Mouse (Mus musculus) leukemia stem cell, adult 10-12 weeks (primary cell): ENCODE measurements around the gene Uba2. TPM values are rescaled to one million over a fixed set of nuclear protein-coding genes. Genes with fewer than 3 reads are reported as not detected.

ENCODE experiments used
- polyA plus RNA-seq: library from polyadenylated mRNA; stranded (reverse); fragments of >175 nt; gene quantifications from 2 replicates; pipeline ENCODE4 v1.2.3, GENCODE M21; 2012; ENCODE audit warnings: low replicate concordance

The Uba2 gene
- polyA plus RNA-seq, result 11.6 and 23.5 TPM in 2 replicates

DNA sequence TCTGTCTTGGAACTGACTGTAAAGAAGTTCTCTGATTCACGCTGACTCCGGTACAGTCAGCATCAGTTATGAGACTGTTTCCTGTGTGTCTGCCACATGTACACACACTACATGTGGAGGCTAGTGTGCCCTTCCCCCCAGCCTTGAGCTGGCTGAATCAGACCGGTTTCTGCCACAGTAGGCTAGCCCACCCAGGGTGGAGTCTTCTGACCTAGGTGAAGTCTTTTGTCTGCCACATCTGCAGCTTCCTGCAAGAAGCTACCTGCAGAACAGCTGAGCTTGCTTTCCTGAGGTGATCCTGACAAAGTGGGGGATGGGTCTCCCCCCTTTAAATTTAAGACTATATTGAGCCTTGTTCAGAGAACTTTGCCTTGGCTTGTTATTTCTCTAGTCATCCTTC is at the start of gene Uba2:
Gene Uba2, minus strand, starts transcription at position 146 of the 400 bp plus-strand sequence.

GRCm38 (mm10) chr7:34196132-34197128 is 27.0 kb upstream of the Uba2 start, which contains the start of gene Pdcd2l:
Gene Pdcd2l (minus strand): TSS chr7:34196661.

DNA sequence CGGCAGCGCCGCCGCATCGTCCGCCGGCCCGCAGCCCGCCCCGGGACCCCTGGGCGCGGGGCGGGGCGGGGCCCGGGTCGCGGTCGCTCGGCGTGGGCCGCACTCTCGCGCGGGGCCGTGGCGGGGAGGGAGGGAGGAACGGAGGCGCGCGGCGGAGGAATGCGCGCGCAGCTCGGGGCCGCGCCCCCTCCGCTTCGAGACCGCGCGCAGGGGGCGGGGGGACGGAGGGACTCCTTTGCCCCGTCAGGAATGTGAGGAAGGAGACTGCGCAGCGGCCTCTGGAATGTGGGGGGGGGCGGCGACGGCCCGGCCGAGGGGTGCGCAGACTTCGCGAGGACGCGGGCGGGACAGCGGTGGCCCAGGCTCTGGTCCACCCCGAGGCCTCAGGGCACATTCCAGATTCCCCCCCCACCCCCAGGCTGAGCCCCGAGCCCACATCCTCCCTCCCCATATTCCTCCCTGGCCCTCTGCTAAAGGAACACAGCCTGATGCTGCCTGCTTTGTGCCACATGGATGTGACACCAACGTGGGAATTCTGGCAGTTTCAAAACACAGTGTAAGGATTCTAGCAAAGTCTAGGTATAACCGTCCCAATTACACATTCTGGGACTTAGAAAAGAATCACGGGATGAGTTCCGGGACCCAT is 36.2 kb downstream of the Uba2 start, which contains the start of gene Wtip:
Gene Wtip, minus strand, starts transcription at position 152 of the 646 bp plus-strand sequence.

DNA sequence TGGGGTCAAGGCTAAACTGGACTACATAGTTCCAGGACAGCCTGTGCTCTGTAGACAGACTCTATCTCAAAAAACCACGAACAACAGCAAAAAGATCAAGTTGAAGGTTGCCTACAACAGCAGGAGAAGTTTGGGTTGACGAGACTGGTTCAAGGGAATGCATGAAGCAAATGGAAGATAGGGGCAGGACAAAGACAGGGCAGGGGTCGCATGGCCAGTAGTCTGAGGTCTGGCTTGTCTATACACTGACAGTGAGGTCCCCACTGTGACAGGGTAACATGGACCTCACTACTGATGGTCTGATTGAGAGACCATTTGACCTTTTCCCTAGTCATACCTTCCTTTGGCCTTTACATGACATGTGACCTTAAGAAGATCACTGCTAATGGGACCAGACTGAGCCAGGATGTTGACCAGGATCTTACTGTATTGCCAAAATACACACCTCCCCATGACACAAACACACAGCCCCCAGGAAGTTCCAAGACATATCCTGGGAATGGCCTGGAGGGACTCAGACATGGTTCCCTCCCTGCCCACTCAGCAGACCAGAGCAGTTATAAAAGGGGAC is 74.4 kb downstream of the Uba2 start, which contains the start of gene Scgb1b30:
Gene Scgb1b30, plus strand, starts transcription at position 521 of the 571 bp plus-strand sequence.

Other genes with a start within 250 kb of the Uba2 start
- gene Scgb2b26, start 224.6 kb downstream of the Uba2 start, polyA plus RNA-seq, result not detected in 2 replicates
- gene Scgb2b27, start 155.7 kb downstream of the Uba2 start, polyA plus RNA-seq, result not detected in 2 replicates
- not detected in 2 replicates for gene Scgb1b27, start 148.1 kb downstream of the Uba2 start, polyA plus RNA-seq
- gene Scgb1b30, start 74.2 kb downstream of the Uba2 start, polyA plus RNA-seq, result not detected in 2 replicates
- gene Wtip, start 36.3 kb downstream of the Uba2 start, polyA plus RNA-seq, result 2.8 and 4.3 TPM in 2 replicates
- 4.8 and 7.2 TPM in 2 replicates for gene Pdcd2l, start 27.1 kb upstream of the Uba2 start, polyA plus RNA-seq
- 225 and 958 TPM in 2 replicates for gene Gpi1, start 60.7 kb upstream of the Uba2 start, polyA plus RNA-seq
- gene Gm6096, start 81.4 kb upstream of the Uba2 start, polyA plus RNA-seq, result not detected in 2 replicates
- 12.4 and 22.7 TPM in 2 replicates for gene 4931406P16Rik, start 144.0 kb upstream of the Uba2 start, polyA plus RNA-seq
- 25.2 and 31.3 TPM in 2 replicates for gene Lsm14a, start 223.7 kb upstream of the Uba2 start, polyA plus RNA-seq